Mouse (Mus musculus) ES-E14 (cell line): Measurements from ENCODE around the gene Orm3. TPM values are rescaled to one million over a fixed set of nuclear protein-coding genes. Genes with fewer than 3 reads are reported as not detected.

Experiments used
- DNase-seq: peaks from one replicate; pipeline ENCODE4 v3.0.0-alpha.2; 2013; ENCODE audit warnings: low read depth, low spot score
- H3K27ac ChIP-seq: 2 replicates; pipeline ENCODE4 v1.5.1; 2012; ENCODE audit warnings: low read depth, mild to moderate bottlenecking, low read length, moderate library complexity, mixed read lengths; ENCODE audit not compliant: poor library complexity, insufficient read depth, severe bottlenecking
- H3K36me3 ChIP-seq: 2 replicates; pipeline ENCODE4 v1.6.1; 2012; ENCODE audit warnings: mild to moderate bottlenecking, low read length, moderate library complexity, mixed read lengths; ENCODE audit not compliant: control insufficient read depth, poor library complexity, insufficient read depth, severe bottlenecking
- H3K4me1 ChIP-seq, 2 experiments: fragments of 150-350 bp in 1 of 2; sonication (generic) in 1 of 2; 2 replicates each; pipeline ENCODE4 v1.6.1; 2012; ENCODE audit warnings: low read length in 2 of 2, mild to moderate bottlenecking in 1 of 2, mixed read lengths in 1 of 2; ENCODE audit not compliant: control insufficient read depth in 2 of 2, insufficient read depth in 2 of 2, poor library complexity in 1 of 2
- H3K4me3 ChIP-seq, 2 experiments: fragments of 150-350 bp in 1 of 2; sonication (generic) in 1 of 2; 2 replicates each; pipeline ENCODE4 v1.5.1; 2012; ENCODE audit warnings: low read length in 2 of 2, low read depth in 1 of 2, mild to moderate bottlenecking in 1 of 2, mixed read lengths in 1 of 2; ENCODE audit not compliant: insufficient read depth in 1 of 2, poor library complexity in 1 of 2, severe bottlenecking in 1 of 2
- H3K9ac ChIP-seq: 2 replicates; pipeline ENCODE4 v1.6.1; 2012; ENCODE audit warnings: low read depth, mild to moderate bottlenecking, low read length, mixed read lengths; ENCODE audit not compliant: poor library complexity, insufficient read depth, severe bottlenecking
- H3K9me3 ChIP-seq: fragments of 150-350 bp; sonication (generic); 2 replicates; pipeline ENCODE4 v1.6.1; 2012; ENCODE audit warnings: low read depth, mild to moderate bottlenecking, low read length; ENCODE audit not compliant: control insufficient read depth, insufficient read depth
- CHD2 ChIP-seq: IDR thresholded peaks from 2 replicates; pipeline ENCODE4 v1.6.1; 2014; ENCODE audit warnings: mild to moderate bottlenecking, low read depth, low read length, inconsistent platforms
- HCFC1 ChIP-seq: IDR thresholded peaks from 2 replicates; pipeline ENCODE4 v1.6.1; 2012; ENCODE audit warnings: low read length, inconsistent platforms, borderline replicate concordance; ENCODE audit not compliant: insufficient read depth
- MAFK ChIP-seq: IDR thresholded peaks from 2 replicates; pipeline ENCODE4 v1.6.1; 2014; ENCODE audit warnings: mild to moderate bottlenecking, low read depth, low read length, inconsistent platforms; ENCODE audit not compliant: insufficient read depth
- ZC3H11A ChIP-seq: IDR thresholded peaks from 2 replicates; pipeline ENCODE4 v1.6.1; 2012; ENCODE audit warnings: low read depth, mild to moderate bottlenecking, inconsistent platforms, low read length, borderline replicate concordance
- ZNF384 ChIP-seq: IDR thresholded peaks from 2 replicates; pipeline ENCODE4 v1.6.1; 2012; ENCODE audit warnings: low read depth, low read length, inconsistent platforms
- in situ Hi-C, 2 experiments: fragments of 600-800 bp; cut with MboI; formaldehyde crosslinking; loops; one replicate each; pipeline ENCODE4 v1.15.1; 2025; ENCODE audit warnings: low sequenced_read_pairs in 2 of 2, inconsistent platforms in 1 of 2; ENCODE audit not compliant: unreplicated experiment in 2 of 2
- total RNA-seq: library from RNA; depleted of rRNA; stranded (reverse); fragments of 300-350 nt; gene quantifications from 2 replicates; pipeline ENCODE4 v1.2.3, GENCODE M21; 2012; rRNA removed

Gene Orm3
- total RNA-seq: not detected in 2 replicates

- in situ Hi-C loops: no loop called here
- no peaks in the 10 kb centered on the region for H3K36me3 ChIP-seq
- no peak for DNase-seq
- TF ChIP-seq MAFK (no peak), ZC3H11A (no peak), HCFC1 (no peak), CHD2 (no peak), ZNF384 (no peak)
- no peak within 1 kb of the TSS for H3K4me3 ChIP-seq
- H3K27ac ChIP-seq: peak within 1 kb of the TSS; percentile 50; the same call in 1 of the 2 replicates
- no peaks in the 10 kb centered on the region for H3K9me3 ChIP-seq
- no peak within 1 kb of the TSS for H3K9ac ChIP-seq
- H3K4me1 ChIP-seq: no peaks in the 10 kb centered on the region
These were observed at the start of gene Orm3 for GRCm38 (mm10) chr4:63355877-63356665. Gene Orm3 (plus strand): TSS chr4:63356162.

- H3K9me3 ChIP-seq: no peaks in the 10 kb centered on the region
- in situ Hi-C loops: no loop called here
- no peak overlapping the region for H3K9ac ChIP-seq
- H3K36me3 ChIP-seq: no peaks in the 10 kb centered on the region
- no peak overlapping the region for H3K4me3 ChIP-seq
- no peak overlapping the region for H3K27ac ChIP-seq
- TF ChIP-seq MAFK: peak; percentile 78
- TF ChIP-seq HCFC1: no peak
- no peaks in the 10 kb centered on the region for H3K4me1 ChIP-seq
- peak; percentile 48 for DNase-seq
These were observed 48.5 kb upstream of the Orm3 start for GRCm38 (mm10) chr4:63307175-63308062.

GRCm38 (mm10) chr4:63308316-63308715 is 47.6 kb upstream of the Orm3 start:
- Histone ChIP-seq H3K36me3 (no peaks in the 10 kb centered on the region), H3K4me3 (no peak overlapping the region), H3K9me3 (no peaks in the 10 kb centered on the region), H3K4me1 (no peaks in the 10 kb centered on the region), H3K9ac (no peak overlapping the region), H3K27ac (no peak overlapping the region)
- TF ChIP-seq MAFK (no peak), CHD2 (no peak), HCFC1 (no peak), ZNF384 (no peak), ZC3H11A (no peak)
- in situ Hi-C loops: no loop called here
- no peak for DNase-seq

- H3K27ac ChIP-seq: no peak overlapping the region
- H3K9me3 ChIP-seq: no peaks in the 10 kb centered on the region
- H3K36me3 ChIP-seq: no peaks in the 10 kb centered on the region
- H3K9ac ChIP-seq: no peak overlapping the region
- no peak for DNase-seq
- no peak overlapping the region for H3K4me3 ChIP-seq
- H3K4me1 ChIP-seq: no peaks in the 10 kb centered on the region
- TF ChIP-seq HCFC1: no peak
- TF ChIP-seq ZNF384: no peak
- no peak for TF ChIP-seq MAFK
- no peak for TF ChIP-seq ZC3H11A
- TF ChIP-seq CHD2: no peak
- in situ Hi-C loops: loop anchor here in 1 of 2 experiments (10.0 kb wide), 1 partner anchor 146 kb away; no protein-coding TSS in a partner anchor
These were observed 45.6 kb upstream of the Orm3 start for GRCm38 (mm10) chr4:63310247-63310855.
